Mouse (Mus musculus): ENCODE results near the gene Mapk8ip3.
"Not testable (repeated sequence)": the region's sequence is repeated elsewhere in the genome, so short reads cannot be mapped to it uniquely, and the experiment has no call there.

The Mapk8ip3 gene

DNA sequence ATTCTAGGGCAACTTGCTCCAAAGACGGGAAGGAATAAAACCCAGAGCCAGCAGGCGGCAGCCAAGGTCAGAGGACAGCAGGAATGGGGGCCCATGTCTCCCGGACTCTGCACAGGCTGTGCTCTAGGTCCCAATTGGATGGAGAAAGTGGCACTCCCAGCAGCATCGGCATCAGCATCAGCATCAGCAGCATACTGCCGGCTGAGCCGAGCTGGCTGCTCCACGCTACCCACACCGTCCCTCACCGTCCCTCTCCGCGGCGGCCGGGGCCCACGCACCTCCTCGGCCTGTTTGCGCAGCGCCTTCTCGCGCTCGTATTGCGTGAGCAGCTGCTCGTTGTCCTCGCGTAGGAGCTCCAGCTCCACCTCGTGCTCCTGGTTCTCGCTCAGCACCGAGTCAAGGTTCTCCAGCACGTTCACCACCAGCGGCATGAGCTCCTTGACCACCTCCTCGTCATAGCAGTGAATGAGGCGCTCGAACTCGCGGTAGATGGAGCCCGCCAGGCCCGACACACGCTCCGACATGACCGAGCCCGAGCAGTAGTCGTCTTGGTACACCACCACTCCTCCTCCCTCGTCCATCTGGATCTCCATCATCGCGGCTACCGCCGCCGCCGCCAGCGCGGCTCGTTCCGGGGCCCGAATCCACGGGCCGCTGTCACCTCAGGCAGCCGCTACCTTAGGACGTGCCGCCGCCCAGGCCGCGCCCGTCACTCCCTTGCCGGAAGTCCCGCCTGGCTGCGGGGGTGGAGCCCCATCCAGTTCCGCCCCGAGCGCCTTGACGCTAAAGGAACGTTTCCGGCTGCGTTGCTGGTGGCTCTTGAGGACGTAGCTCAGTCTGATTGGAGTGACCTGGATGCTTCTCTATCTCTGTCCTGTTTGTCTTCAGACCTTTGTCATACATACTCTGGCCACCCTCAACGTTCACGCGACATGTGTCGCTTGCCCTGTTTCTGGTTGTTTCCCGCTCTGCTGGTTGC, at the start of gene Mapk8ip3:
Gene Mapk8ip3 (minus strand): TSS at position 719 of the 979 bp plus-strand sequence.
- DNase-seq: peak; percentile 96 to 98

DNA sequence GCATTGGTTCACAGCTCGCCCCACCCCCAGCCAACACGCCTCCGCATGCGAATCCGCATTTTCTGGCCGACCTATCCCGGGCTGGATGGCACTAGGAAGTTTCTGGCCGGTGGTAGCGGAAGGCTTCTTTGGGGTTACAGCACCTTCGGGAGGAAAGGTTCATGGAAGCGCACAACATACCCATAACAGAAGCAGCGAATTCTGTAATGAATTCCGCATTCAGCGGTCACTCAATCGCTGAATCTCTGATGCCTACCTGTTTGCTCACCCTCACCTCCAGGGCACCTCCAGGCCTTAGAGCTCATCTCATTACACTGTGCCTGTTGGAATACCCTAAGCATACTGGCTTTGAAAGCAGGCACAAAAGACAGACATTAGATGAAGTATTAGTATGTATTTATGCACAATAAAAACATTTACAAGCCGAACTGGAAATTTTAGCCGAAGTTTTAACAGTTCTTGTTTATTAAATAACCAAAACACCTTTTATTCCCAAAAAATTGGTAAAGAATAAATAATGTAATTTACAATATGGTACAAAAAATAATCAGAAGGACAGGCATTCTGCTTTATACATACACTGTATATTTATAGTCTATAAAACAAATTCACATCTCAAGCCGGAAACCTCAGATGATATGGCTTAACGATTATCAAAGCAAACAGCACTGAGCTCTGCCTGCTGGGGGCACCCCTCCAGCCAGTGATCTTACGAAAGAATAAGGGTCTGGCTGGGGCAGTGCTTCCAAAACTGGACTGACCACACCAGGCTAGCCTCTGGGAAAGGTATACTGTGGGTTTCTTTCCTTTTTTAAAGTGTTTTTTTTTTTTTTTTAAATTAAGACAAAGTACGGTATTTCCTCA, 24.3 kb upstream of the Mapk8ip3 start:
- DNase-seq: no peak

DNA sequence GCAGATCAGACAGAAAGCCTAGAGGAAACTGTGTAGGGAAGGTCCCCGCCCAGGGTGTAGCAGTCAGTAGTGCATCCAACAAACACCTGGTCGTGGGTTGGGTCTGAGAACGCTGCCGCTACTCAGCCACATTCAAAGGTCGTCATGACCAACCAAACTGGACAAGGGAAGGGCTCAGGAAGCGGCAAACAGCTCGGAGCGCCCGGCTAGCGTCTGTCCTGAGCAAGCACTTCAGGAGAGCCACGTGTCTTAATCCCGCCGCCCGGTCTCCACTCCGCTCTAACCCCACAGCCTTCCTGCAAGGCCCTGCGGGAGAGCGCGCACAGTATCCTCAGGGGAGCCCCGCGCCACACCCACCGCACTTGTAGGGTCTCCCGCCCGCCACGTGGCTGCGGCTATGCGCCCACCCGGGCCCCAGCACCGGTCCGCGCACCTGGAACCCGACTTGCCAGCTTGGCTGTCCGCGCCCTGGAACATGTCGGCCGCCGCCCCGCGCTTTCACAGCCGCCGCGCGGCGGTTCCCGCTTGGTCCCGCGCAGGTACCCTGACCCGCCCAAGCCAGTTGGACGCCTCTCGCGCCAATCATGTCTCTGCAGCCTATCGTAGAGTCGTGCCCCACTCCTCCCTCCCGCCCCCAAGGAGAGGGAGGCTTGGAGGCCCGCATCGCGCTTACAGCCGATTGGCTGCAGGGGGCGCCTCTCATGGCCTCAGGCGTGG, 23.5 kb upstream of the Mapk8ip3 start, which contains the start of gene Jpt2:
Gene Jpt2 (minus strand): TSS at position 555 of the 717 bp plus-strand sequence.
- peak; percentile 98 to 99 for DNase-seq

DNA sequence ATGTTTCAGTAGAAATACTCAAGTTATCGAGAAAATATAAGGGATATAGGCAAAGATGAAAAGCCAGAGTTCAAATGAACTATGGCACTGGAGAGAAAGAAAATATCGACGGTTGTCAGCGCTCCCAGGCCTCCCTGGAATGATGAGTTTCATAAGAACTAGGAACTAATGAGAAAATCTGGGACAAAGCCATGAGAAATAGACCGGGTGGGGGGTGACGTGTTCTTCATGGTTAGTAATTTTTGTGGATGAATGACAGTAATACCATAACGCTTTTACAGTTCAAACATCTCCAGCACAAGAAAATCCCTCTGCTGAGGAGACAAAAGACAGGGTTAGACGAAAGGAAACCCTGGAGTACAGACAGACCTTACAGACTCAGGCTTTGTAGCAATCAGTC, 22.6 kb upstream of the Mapk8ip3 start:
- no peak for DNase-seq

DNA sequence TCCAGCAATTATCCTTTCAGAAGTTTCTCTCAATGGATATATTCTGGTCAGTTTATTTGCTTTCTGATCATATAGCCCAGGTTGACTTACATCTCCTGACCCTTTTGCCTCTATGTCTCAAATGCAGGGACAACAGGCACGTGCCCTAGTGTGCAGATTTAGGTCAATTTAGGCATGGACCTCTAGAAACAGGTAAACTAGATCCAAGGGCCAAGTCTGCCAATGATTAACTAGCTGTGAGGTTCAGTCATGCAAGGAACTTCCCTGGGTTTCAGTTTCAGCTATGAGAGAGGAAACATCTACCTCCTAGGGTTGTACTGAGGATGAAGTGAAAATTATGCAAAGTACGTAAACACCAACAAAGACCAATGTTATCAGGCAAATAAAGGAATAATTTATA, 16.5 kb upstream of the Mapk8ip3 start:
- DNase-seq: no peak

DNA sequence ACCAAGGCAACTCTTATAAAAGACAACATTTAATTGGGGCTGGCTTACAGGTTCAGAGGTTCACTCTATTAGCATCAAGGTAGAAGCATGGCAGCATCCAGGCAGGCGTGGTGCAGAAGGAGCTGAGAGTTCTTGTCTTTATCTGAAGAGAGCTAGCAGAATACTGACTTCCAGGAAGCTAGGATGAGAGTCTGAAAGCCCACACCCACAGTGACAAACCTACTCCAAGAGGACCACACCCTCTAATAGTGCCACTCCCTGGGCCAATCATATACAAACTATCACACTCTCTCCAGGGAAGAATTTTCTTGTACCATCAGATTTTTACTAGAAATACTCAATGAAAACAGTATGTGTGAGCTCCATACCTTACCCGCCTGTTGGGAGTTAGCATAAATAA, 13.9 kb upstream of the Mapk8ip3 start:
- no peak for DNase-seq

DNA sequence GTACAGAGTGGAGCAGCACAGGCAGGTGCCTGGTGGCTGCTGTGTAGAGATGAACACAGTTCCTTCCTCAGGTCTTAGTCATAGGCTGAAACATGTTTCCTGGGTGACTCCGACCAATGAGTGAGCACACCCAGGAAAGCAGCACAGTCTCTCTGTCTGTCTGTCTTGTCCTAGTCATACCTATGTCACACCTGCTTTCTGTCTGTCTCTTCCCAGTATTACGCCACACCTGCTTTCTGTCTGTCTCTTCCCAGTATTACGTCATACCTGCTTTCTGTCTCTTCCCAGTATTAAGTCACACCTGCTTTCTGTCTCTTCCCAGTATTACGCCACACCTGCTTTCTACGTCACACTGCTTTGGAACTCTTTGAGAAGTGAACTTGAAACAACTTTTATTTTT, 11.4 kb upstream of the Mapk8ip3 start:
- no peak for DNase-seq

DNA sequence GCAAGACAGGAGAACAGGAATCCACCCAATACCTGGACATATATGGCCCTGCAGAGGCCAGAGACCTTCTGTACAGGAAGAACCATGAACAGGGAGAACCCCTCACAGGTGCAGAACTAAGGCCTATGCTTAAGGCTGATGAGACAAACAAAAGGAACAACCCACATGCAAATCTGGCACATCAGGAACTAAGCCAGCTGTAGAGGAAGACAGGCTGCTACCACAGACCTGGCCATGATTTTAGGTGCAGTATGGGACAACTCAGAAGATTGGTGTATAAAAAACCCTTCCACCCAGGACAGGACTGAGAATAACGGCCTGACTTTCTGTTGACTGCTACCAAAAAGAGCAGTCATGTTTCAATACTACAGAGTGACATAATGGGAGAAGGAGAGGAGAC, 6.8 kb upstream of the Mapk8ip3 start:
- DNase-seq: not testable (repeated sequence)

DNA sequence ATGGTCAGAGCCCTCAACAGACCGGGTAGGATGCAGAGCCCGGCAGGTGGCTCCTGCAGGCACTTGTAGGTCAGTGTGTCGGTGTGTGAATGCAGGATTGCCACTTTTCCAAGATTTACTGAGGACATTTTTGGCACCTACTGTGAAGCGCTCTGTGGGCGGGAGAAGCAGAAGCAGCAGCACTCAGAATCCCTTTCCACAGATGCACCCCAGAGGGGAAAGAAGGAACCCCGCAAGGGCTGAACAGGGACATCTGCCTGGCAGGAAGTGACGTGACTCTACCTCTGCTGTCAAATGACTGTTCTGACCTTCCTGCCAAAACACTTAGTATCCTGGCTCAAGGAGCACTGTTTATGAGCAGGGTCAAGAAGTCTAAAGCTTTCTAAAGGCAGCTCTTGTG, 6.3 kb upstream of the Mapk8ip3 start:
- DNase-seq: peak; percentile 11 to 18

DNA sequence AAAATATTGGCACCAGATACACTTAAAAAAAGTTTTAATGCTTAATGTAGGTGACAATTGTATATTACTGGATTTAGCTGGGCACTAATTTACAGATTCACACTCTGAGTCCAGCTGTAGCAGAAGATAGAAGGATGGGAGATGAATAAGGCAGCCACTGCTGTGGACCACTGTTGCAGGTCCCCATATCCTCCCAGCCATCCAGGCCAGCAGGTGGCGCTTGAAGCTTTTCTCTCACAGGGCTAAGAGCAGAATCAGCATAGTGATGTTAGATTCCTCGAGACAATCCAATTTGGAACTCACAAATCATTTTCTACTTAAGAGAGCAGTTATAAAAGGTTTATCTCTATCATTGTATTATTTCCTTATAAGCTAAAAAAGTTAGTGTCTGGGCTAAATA, 5.7 kb upstream of the Mapk8ip3 start:
- peak; percentile 50 to 71 for DNase-seq

DNA sequence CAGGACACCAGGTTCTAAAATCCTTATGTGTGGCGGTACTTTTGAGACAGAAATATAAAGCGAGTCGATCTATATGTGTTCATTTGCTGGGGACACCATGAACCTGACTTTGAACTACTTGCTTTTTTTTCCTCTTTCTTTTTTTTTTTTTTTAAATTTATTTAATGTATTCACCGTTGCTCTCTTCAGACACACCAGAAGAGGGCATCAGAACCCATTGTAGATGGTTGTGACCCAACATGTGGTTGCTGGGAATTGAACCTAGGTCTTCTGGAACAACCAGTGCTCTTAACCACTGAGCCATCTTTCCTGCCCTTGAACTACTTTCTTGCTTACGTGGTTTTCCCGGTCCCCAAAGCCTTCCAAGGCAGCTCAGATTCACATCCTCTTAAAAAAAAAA, 489 bp upstream of the Mapk8ip3 start:
- no peak for DNase-seq

DNA sequence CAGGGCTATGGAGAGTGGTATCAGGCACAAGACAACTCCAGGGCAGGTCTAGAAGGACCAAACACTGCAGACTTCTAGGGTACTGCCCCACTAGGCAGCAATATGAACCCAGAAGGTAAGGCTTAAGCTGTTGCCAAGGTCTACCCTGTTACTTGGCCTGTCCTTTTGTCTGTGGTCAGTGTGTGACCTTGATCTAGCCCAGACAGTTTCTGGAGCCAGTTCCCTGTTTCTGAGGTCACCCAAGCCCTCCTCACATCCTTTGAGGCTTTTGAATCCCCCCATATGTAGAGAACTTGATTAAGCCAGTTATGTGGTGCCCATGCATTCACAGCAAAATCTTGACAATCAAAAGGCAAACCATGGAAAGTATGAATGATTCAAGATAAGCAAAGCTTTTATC, 1.1 kb downstream of the Mapk8ip3 start:
- no peak for DNase-seq

DNA sequence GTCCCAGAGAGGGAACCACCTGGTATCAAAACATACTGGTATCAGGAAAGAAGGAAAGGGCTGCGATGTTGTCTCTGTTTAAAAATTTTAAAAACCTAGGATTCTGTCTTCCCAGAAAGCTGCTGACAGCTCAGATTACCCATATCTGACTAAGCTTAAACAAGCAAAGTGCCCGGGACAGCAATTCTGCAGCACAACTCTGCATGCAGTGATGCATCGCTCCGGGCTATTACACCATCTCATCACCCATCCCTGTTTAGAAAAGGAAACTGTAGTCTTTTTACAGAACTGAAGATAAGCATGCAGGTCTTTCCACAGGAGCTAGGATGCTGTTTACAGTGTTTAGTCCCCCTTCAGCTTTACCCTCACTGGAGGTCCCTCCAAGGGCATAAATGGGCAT, 1.9 kb downstream of the Mapk8ip3 start:
- DNase-seq: no peak

DNA sequence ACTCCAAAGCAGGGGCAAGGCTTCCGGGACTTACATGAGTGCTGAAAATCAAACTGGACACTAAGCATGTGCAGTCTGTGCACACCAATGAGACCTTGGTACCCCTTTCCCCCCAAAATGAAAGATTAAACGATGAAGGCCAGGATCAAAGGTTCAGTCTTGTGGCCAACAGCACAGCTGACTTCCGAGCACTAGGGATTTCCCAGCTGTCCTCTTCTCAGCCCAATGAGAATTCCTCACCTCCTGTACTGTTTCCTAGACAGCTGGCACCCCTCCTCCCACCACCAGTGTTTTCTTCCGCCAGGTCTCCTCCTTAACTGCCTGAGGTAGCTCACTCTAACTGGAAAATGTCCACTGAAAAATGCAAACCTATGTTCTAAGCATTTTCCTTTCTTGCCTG, 3.6 kb downstream of the Mapk8ip3 start:
- no peak for DNase-seq

DNA sequence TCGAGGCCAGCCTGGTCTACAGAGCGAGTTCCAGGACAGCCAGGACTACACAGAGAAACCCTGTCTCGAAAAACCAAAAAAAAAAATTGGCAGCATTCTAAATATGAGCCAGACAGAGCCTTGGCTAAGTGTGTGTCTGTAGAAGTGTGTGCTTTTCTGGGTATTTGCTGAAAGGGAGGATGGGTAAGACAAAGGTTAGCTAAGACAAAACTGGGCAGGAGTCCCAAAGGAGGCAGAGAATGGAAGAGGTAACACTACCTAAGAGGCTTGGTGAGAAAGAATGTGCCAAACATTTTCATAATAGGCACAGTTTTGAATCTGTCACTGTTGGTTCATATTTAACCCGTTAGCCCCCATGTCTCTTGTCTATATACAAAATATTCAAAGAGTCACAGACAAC, 4.3 kb downstream of the Mapk8ip3 start:
- no peak for DNase-seq

DNA sequence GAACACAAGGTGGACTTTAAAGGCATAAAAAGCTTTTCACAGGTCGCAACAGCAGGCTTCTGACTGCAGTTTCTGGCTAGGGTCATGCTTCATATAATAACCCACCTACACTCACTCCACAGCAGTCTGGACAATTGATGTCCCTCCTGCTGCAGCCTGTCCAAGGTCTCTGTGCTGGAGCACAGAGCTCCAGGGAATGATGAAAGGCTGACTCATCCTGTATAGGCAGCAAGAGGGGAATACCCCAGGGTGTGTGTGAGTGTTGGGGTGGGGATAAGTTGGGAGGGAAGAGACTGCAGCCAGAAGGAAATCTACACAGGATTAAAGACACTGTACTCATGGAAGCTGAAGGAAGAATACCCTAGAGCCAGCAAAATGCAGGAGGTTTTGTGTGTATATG, 7.3 kb downstream of the Mapk8ip3 start:
- DNase-seq: no peak

DNA sequence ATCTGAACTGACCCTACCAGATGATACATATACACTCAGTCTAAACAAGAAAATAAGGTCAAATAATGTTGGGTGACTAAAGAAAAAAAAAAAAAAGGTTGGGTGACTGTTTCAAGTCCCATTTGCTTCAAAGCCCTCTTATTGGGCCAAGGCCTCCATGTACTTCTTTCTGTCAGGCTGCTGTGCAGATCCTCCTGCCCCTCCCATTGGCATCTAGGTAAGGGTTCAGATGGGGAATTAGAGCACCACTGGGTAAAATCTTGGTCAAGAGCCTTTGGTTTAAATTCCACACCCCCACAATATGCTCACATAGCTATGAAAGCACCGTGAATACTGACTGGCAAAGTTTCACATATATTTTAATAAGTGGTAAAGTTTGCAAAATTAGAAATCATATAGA, 13.5 kb downstream of the Mapk8ip3 start:
- DNase-seq: no peak

DNA sequence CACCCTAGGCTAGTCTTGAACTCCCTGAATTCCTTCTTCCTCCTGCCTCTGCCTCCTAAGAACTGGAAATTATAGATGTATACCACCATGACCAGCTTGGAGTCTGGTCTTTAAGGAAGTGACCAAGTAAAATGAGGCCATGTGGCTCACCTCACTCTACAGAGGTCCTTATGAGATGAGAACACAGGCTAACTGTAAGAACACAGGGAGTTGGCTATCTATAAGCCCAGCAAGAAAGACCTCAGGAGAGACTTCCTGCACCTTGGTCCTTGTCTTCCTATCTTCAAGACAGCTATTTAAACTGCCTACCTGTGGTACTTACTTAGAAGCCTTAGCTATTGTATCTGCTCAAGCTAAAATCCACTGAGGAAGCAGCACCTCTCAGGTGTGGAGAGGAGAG, 22.8 kb downstream of the Mapk8ip3 start:
- DNase-seq: no peak

DNA sequence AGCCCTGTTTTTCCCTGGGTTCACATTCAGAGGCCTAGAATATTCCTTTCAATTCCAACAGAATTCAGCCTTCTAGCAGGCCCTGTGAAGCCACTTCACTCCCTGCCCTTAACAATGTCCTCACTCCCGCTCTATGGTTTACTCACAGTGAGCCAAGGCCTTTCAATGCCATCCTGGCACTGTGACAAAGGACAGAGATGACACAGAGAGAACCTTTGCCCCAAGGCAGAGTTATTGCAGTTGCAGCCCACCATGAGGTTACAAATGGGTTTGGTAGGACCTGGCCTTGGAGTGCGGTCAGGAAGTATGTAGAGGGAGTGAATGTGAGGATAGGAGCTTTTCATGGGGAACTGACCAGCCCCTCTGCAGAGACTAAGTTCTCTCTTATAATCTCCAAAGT, 29.2 kb downstream of the Mapk8ip3 start:
- DNase-seq: no peak

DNA sequence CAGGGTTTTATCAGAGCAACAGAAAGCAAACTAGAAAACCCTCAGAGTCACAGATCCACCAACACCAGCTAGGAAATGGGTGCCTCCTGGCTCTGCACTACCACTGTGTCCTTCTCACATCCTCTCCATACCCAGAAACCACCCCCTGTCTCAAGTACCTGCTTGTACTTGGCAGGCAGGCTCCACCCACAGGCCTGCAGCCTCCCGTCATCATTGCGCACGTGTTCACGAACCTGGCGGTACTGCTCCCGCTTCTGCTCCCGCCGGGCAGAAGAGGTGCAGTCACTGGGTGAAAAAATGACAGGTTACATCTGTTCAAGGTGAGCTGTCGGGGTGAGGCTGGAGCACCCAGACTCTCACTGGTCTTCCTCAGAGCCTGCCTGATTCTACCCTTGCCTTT, 33.0 kb downstream of the Mapk8ip3 start:
- DNase-seq: no peak

DNA sequence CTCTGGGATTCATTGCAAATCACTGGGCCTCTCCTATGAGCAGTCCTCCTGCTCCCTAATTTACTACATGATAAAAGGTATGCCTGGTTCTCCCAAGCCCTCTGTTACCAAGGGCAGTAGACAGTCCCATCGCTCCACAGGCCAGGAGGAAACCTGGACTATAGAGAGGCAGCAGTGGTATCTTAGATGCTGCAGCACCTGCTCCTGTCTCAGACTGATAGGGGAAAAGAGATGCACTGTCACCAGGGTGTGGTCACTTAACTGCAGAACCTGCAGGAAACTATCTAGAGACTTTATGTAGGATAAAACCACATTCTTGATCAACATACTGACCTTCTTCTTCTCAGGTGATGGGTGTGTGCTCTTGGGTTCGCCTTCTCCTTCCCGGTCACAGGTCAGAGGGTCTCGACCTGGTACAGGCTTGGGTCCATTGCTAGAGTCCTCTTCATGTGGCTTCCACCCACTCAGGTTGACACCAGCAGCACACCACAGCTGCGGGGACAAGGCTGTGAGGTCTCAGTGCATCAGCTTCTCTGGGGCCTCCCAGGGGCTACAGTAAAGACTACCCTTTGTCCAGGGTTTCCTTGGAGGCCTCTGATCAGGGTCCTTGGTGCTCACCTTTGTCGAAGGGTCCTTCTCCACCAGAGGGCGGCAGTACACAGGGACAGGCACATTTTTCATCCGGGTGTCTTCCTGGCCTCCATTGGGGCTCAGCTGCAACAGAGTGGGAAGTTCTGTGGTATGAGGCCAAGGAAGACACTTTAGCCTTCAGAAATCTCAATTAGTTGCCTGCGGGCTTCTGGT, 33.9 kb downstream of the Mapk8ip3 start:
- DNase-seq: peak in 1 of 2 experiments; percentile 62

DNA sequence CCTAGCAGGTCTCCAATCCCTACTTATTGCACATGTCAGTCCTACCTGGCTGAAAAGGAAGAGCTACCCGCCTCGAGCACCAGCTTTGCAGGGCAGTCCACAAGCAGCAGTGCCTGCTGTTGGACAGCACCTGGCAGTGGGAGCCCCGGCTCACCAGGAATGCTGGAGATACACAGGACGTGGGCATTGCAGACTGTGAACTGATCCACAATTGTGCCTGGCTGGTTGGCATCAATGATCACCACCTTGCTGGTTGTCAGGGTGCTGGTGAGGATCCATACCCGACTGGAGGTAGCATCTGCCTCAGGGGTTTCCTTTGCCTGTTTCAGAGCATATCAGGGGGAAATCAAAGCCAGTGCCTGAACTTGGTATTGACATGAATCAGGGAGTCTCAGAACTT, 34.7 kb downstream of the Mapk8ip3 start:
- DNase-seq: no peak

Data from cerebellum, postnatal 25 days (tissue).